Mouse (Mus musculus): ENCODE measurements around the gene Gpr176. TPM values are rescaled to one million over a fixed set of nuclear protein-coding genes. Genes with fewer than 3 reads are reported as not detected.

Gene Gpr176
- total and polyA plus RNA-seq, 3 experiments = not detected

DNA sequence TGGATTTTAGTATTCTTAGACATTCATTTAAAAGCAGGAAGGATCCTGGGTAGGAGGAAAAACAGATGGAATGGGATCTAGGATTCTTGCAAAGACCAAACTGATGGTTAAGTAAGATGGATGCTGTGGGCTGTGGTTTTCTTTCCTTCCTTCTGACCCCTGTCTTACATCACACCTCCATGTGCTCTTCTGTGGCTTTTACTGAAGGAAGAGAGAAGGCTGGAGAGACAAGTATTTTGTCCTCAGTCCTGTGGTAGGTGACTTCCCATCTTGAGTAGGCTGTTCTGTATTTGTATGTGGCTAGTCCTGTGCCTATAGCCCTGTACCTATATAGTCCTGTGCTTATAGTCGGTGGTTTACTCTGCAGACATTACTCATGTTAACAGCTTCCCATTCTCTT, 2.3 kb upstream of the Gpr176 start:
- no peak for DNase-seq (ENCODE audit: low read depth, low spot score)
- Histone ChIP-seq H3K4me3 (ENCODE audit: control insufficient read depth in 1 of 2, insufficient read depth in 1 of 2, low read depth in 2 of 2, low read length in 2 of 2) (no peak overlapping the region), H3K9ac (ENCODE audit: control insufficient read depth, low read depth, low read length, poor library complexity, severe bottlenecking) (no peak overlapping the region), H3K36me3 (ENCODE audit: control insufficient read depth in 1 of 2, insufficient read depth in 2 of 2, low read length in 2 of 2) (no peaks in the 10 kb centered on the region), H3K9me3 (replicated peaks; ENCODE audit: insufficient read depth, low read length) (no peaks in the 10 kb centered on the region), H3K27me3 (ENCODE audit: control insufficient read depth in 1 of 2, insufficient read depth in 2 of 2, low read length in 2 of 2) (peaks cover 2 to 14% of the 10 kb centered on the region in 2 experiments; a peak in 3 of 4 replicates), H3K79me2 (ENCODE audit: control insufficient read depth, insufficient read depth, low read length, poor library complexity) (no peaks in the 10 kb centered on the region), H3K27ac (ENCODE audit: control insufficient read depth, low read depth, low read length) (no peak overlapping the region), H3K4me1 (ENCODE audit: control insufficient read depth in 1 of 2, insufficient read depth in 2 of 2, low read length in 2 of 2) (no peaks in the 10 kb centered on the region)
- no peak for TF ChIP-seq NELFE (IDR thresholded peaks at IDR 0.05; ENCODE audit: low read depth, low read length)
- TF ChIP-seq USF2 (IDR thresholded peaks at IDR 0.05; ENCODE audit: borderline replicate concordance in 1 of 2, insufficient read depth in 1 of 2, low read depth in 1 of 2, low read length in 2 of 2) = no peak
- no peak for TF ChIP-seq CTCF (IDR thresholded peaks at IDR 0.05 in 2 of 3, conservative IDR thresholded peaks at IDR 0.05 in 1 of 3; ENCODE audit: control insufficient read depth in 1 of 3, insufficient read depth in 1 of 3, low read depth in 2 of 3, low read length in 3 of 3, poor library complexity in 1 of 3, severe bottlenecking in 1 of 3)
- no peak for TF ChIP-seq EP300 (IDR thresholded peaks at IDR 0.05; ENCODE audit: low read depth in 1 of 2, low read length in 2 of 2)

DNA sequence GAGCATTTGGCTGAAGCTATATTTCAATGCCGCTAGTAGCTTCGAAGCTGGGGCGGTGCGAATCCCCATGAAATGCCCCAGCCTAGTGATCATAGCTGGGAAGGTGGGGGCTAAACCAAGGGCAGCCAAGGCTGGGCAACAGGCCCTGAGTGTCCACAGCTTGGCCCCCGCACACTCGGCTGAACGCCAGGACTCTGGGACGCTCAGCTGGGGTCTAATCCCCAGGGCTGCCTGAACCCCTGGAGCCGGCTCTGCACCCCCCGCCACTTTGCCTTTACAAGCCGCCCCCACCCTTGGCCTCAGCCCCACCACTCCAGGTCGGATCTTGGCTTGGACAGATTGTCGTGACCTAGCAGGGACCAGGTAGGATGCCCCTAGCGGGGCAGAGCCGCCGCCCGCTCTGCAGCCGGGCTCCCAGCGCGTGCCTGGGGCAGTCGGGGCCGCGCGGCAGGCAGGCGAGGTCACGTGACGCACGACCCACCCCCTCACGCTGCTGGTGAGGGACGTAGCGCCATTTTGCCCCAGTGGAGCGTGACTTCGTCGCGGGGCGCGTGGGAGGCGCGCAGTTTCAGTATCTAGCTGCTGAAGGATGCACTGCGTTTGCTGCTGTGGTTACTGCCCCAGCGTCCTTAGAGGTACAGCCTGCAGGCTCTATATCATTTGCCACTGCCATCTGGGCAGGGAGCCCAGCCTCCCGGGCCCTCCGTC, 507 bp upstream of the Gpr176 start:
- Histone ChIP-seq H3K27ac (ENCODE audit: control insufficient read depth, low read depth, low read length) (no peak overlapping the region), H3K9ac (ENCODE audit: control insufficient read depth, low read depth, low read length, poor library complexity, severe bottlenecking) (no peak overlapping the region), H3K9me3 (replicated peaks; ENCODE audit: insufficient read depth, low read length) (no peaks in the 10 kb centered on the region), H3K36me3 (ENCODE audit: control insufficient read depth in 1 of 2, insufficient read depth in 2 of 2, low read length in 2 of 2) (no peaks in the 10 kb centered on the region), H3K79me2 (ENCODE audit: control insufficient read depth, insufficient read depth, low read length, poor library complexity) (no peaks in the 10 kb centered on the region), H3K4me1 (ENCODE audit: control insufficient read depth in 1 of 2, insufficient read depth in 2 of 2, low read length in 2 of 2) (no peaks in the 10 kb centered on the region), H3K4me3 (ENCODE audit: control insufficient read depth in 1 of 2, insufficient read depth in 1 of 2, low read depth in 2 of 2, low read length in 2 of 2) (no peak overlapping the region), H3K27me3 (ENCODE audit: control insufficient read depth in 1 of 2, insufficient read depth in 2 of 2, low read length in 2 of 2) (peaks cover 2 to 7% of the 10 kb centered on the region in 2 experiments; a peak in 3 of 4 replicates)
- no peak for DNase-seq (ENCODE audit: low read depth, low spot score)
- TF ChIP-seq ZMIZ1 (IDR thresholded peaks at IDR 0.05; ENCODE audit: low read depth, low read length) = no peak

DNA sequence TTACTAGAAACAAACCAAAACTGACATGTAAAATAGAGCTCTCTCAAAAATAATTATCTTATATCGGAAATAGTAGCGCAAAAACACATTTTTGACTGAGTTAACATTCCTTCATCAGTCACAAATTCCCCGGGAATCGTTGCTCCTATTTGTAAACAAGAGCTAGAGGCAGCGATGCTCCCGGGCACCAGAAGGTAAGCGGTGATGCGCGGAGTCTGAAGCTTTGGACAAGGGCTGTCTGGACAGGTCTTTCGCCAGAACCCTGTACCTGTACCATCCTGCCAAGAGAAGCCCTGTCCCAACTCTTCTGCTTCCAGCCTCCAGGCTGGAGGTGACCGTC, 688 bp downstream of the Gpr176 start:
- no peak for DNase-seq (ENCODE audit: low read depth, low spot score)
- Histone ChIP-seq H3K9ac (ENCODE audit: control insufficient read depth, low read depth, low read length, poor library complexity, severe bottlenecking) (no peak overlapping the region), H3K36me3 (ENCODE audit: control insufficient read depth in 1 of 2, insufficient read depth in 2 of 2, low read length in 2 of 2) (no peaks in the 10 kb centered on the region), H3K27ac (ENCODE audit: control insufficient read depth, low read depth, low read length) (no peak overlapping the region), H3K9me3 (replicated peaks; ENCODE audit: insufficient read depth, low read length) (no peaks in the 10 kb centered on the region), H3K4me1 (ENCODE audit: control insufficient read depth in 1 of 2, insufficient read depth in 2 of 2, low read length in 2 of 2) (no peaks in the 10 kb centered on the region), H3K27me3 (ENCODE audit: control insufficient read depth in 1 of 2, insufficient read depth in 2 of 2, low read length in 2 of 2) (peaks cover 4 to 5% of the 10 kb centered on the region in 2 experiments), H3K79me2 (ENCODE audit: control insufficient read depth, insufficient read depth, low read length, poor library complexity) (no peaks in the 10 kb centered on the region), H3K4me3 (ENCODE audit: control insufficient read depth in 1 of 2, insufficient read depth in 1 of 2, low read depth in 2 of 2, low read length in 2 of 2) (no peak overlapping the region)
- TF ChIP-seq ZMIZ1 (IDR thresholded peaks at IDR 0.05; ENCODE audit: low read depth, low read length) (no peak), MAFK (IDR thresholded peaks at IDR 0.05; ENCODE audit: borderline replicate concordance, low read depth, low read length) (no peak), NRF1 (IDR thresholded peaks at IDR 0.05; ENCODE audit: insufficient read depth, low read depth, low read length, poor library complexity, severe bottlenecking) (no peak), ETS1 (IDR thresholded peaks at IDR 0.05; ENCODE audit: low read depth, low read length) (no peak), SIN3A (IDR thresholded peaks at IDR 0.05; ENCODE audit: low read length) (no peak), ZNF384 (IDR thresholded peaks at IDR 0.05; ENCODE audit: low read depth, low read length) (no peak), MAZ (IDR thresholded peaks at IDR 0.05; ENCODE audit: low read depth, low read length) (no peak), CHD2 (IDR thresholded peaks at IDR 0.05; ENCODE audit: low read length) (no peak), RCOR1 (IDR thresholded peaks at IDR 0.05; ENCODE audit: low read depth, low read length) (no peak), KAT2A (conservative IDR thresholded peaks at IDR 0.05; ENCODE audit: low read depth, low read length) (no peak), EP300 (IDR thresholded peaks at IDR 0.05; ENCODE audit: low read depth in 1 of 2, low read length in 2 of 2) (no peak), TBP (IDR thresholded peaks at IDR 0.05; ENCODE audit: low read depth, low read length) (no peak), MYC (IDR thresholded peaks at IDR 0.05; ENCODE audit: low read depth, low read length) (no peak), RAD21 (IDR thresholded peaks at IDR 0.05; ENCODE audit: low read depth, low read length) (no peak), USF1 (IDR thresholded peaks at IDR 0.05; ENCODE audit: low read depth, low read length) (no peak)
